Mouse (Mus musculus): ENCODE results near the gene Tesk1.

GRCm38 (mm10) chr4:43454041-43454836, 12.5 kb downstream of the Tesk1 start, which contains the start of gene Cd72:
- no peak for TF ChIP-seq EP300 (IDR thresholded peaks at IDR 0.05)
- TF ChIP-seq CTCF (IDR thresholded peaks at IDR 0.05) = peak; percentile 32; the same call in 1 of the 2 replicates

Data from lung, postnatal 0 days (tissue).